In genomic region chr1:121771444-121771843, GRCm38 (mm10) we compare ENCODE assay signal across 15 mouse cellular contexts.
DNase-seq lines count a peak whose midpoint lies in the region; ATAC-seq lines count a peak whose summit lies in the region.
"Had no signal": no experiment of that assay in that cellular context is flagged by ENCODE, and none has a peak within 500 bp of the region (broad histone marks: within the 10 kb centered on the region; RNA-seq: fewer than 3 reads in every experiment).

No protein-coding gene starts in this region.

- peaks cover 11% of the 10 kb centered on the region for H3K4me1 ChIP-seq in hindbrain, embryonic 12.5 days
- peaks cover 9% of the 10 kb centered on the region for H3K4me1 ChIP-seq in hindbrain, embryonic 13.5 days (replicated peaks)
- peaks cover 11% of the 10 kb centered on the region for H3K4me1 ChIP-seq in embryonic facial prominence, embryonic 13.5 days
- H3K4me1 ChIP-seq: heart, embryonic 13.5 days had no signal

- 0 out of 2 replicates have a peak overlapping the region, but pooled peaks have one; percentile 44 for H3K27ac ChIP-seq in hindbrain, embryonic 12.5 days
- H3K27ac ChIP-seq in hindbrain, embryonic 13.5 days = no peak overlapping the region
- H3K27ac ChIP-seq in embryonic facial prominence, embryonic 13.5 days = no peak overlapping the region
- H3K27ac ChIP-seq: heart, embryonic 13.5 days; limb, embryonic 15.5 days; midbrain, embryonic 10.5 days had no signal

- H3K27me3 ChIP-seq in hindbrain, embryonic 12.5 days = no peaks in the 10 kb centered on the region
- no peaks in the 10 kb centered on the region for H3K27me3 ChIP-seq in hindbrain, embryonic 13.5 days
- H3K27me3 ChIP-seq in embryonic facial prominence, embryonic 13.5 days = no peaks in the 10 kb centered on the region
- H3K27me3 ChIP-seq: heart, embryonic 13.5 days; limb, embryonic 15.5 days had no signal

- DNase-seq in MN1 (ENCODE audit: low spot score) = peak; percentile 14
- DNase-seq in thymus, postnatal 10 days (ENCODE audit: low spot score in 2 of 2) = peak; percentile 43 to 52
- DNase-seq in natural killer cell, adult 2 months (ENCODE audit: low spot score in 2 of 2) = no peak
- DNase-seq: adrenal gland, postnatal 10 days; cerebellum, adult 2 months; kidney, adult 8-10 months; liver, postnatal 0 days had no signal

- H3K36me3 ChIP-seq in hindbrain, embryonic 12.5 days = no peaks in the 10 kb centered on the region
- H3K36me3 ChIP-seq in hindbrain, embryonic 13.5 days = no peaks in the 10 kb centered on the region
- no peaks in the 10 kb centered on the region for H3K36me3 ChIP-seq in embryonic facial prominence, embryonic 13.5 days
- H3K36me3 ChIP-seq: G1E; heart, embryonic 13.5 days; limb, embryonic 15.5 days; midbrain, embryonic 10.5 days had no signal

- ATAC-seq in hindbrain, embryonic 12.5 days (ENCODE audit: low FRiP score) = peak; percentile 44; the same call in 1 of the 2 replicates
- ATAC-seq in hindbrain, embryonic 13.5 days (ENCODE audit: low FRiP score) = no peak
- peak; percentile 17; the same call in 1 of the 2 replicates for ATAC-seq in embryonic facial prominence, embryonic 13.5 days (ENCODE audit: insufficient number of reproducible peaks, insufficient read depth, low FRiP score, low TSS enrichment, low read depth)
- no peak for ATAC-seq in CD4-positive, CD25-positive, alpha-beta regulatory T cell, adult 4 months
- ATAC-seq: liver, postnatal 0 days had no signal

- 0 out of 2 replicates have a peak overlapping the region, but pooled peaks have one; percentile 26 for H3K4me2 ChIP-seq in hindbrain, embryonic 12.5 days (replicated peaks)
- no peak overlapping the region for H3K4me2 ChIP-seq in hindbrain, embryonic 13.5 days
- H3K4me2 ChIP-seq in embryonic facial prominence, embryonic 13.5 days = no peak overlapping the region
- H3K4me2 ChIP-seq: heart, embryonic 13.5 days; limb, embryonic 15.5 days had no signal

- no peak overlapping the region for H3K9ac ChIP-seq in hindbrain, embryonic 12.5 days
- no peak overlapping the region for H3K9ac ChIP-seq in hindbrain, embryonic 13.5 days
- no peak overlapping the region for H3K9ac ChIP-seq in embryonic facial prominence, embryonic 13.5 days
- H3K9ac ChIP-seq: heart, embryonic 13.5 days; limb, embryonic 15.5 days; liver, postnatal 0 days had no signal

- H3K4me3 ChIP-seq in hindbrain, embryonic 12.5 days = no peak overlapping the region
- no peak overlapping the region for H3K4me3 ChIP-seq in hindbrain, embryonic 13.5 days
- H3K4me3 ChIP-seq in embryonic facial prominence, embryonic 13.5 days = no peak overlapping the region
- H3K4me3 ChIP-seq: heart, embryonic 13.5 days; limb, embryonic 15.5 days; midbrain, embryonic 10.5 days had no signal

- H3K9me3 ChIP-seq in hindbrain, embryonic 12.5 days (replicated peaks) = no peaks in the 10 kb centered on the region
- H3K9me3 ChIP-seq in hindbrain, embryonic 13.5 days = no peaks in the 10 kb centered on the region
- no peaks in the 10 kb centered on the region for H3K9me3 ChIP-seq in embryonic facial prominence, embryonic 13.5 days
- H3K9me3 ChIP-seq: heart, embryonic 13.5 days; limb, embryonic 15.5 days; midbrain, embryonic 10.5 days had no signal

- WGBS in hindbrain, embryonic 12.5 days = 86% methylated on average over 1 of the region's 1 CpGs
- whole genome bisulfite sequencing in hindbrain, embryonic 13.5 days = 89% methylated on average over 1 of the region's 1 CpGs
- WGBS in embryonic facial prominence, embryonic 13.5 days = 53% methylated on average over 1 of the region's 1 CpGs

Comparison
In these comparisons a context has a peak if more than half of its experiments do, and no peak if none do; other contexts are left out.
1. ATAC-seq: peak in hindbrain, embryonic 12.5 days (single experiment) and embryonic facial prominence, embryonic 13.5 days (single experiment); none in hindbrain, embryonic 13.5 days (single experiment) and CD4-positive, CD25-positive, alpha-beta regulatory T cell, adult 4 months (single experiment).
2. DNase-seq: peak in MN1 (single experiment) and thymus, postnatal 10 days (2 of 2); none in natural killer cell, adult 2 months (0 of 2).